Comparison of ENCODE assay signal across 23 mouse cellular contexts in genomic region chr1:184326191-184326590, GRCm38 (mm10).
A peak's percentile ranks its signal among the peaks of the same experiment; 100 is the strongest.
DNase-seq lines count a peak whose midpoint lies in the region; ATAC-seq and TF ChIP-seq lines count a peak whose summit lies in the region.
"Had no signal": no experiment of that assay in that cellular context is flagged by ENCODE, and none has a peak within 500 bp of the region (broad histone marks: within the 10 kb centered on the region; RNA-seq: fewer than 3 reads in every experiment).

No protein-coding gene starts in this region.

- intact Hi-C loops in left cerebral cortex, postnatal 4 days (cut with DNase I): no loop called here
- intact Hi-C loops in left cerebral cortex, postnatal 14 days (cut with DNase I): no loop called here

- H3K4me3 ChIP-seq in liver, postnatal 0 days (ENCODE audit: low read depth, low read length): no peak overlapping the region
- H3K4me3 ChIP-seq: embryonic facial prominence, embryonic 15.5 days; erythroblast, embryonic 14.5 days; forebrain, embryonic 10.5 days; heart, adult 2 months; heart, embryonic 12.5 days; hindbrain, embryonic 10.5 days; hindbrain, embryonic 15.5 days had no signal

- H3K4me2 ChIP-seq in liver, postnatal 0 days (ENCODE audit: low read depth, low read length): no peak overlapping the region
- H3K4me2 ChIP-seq: embryonic facial prominence, embryonic 15.5 days; heart, embryonic 12.5 days; hindbrain, embryonic 15.5 days had no signal

- peak; percentile 90 to 91 for DNase-seq in cerebellum, postnatal 10 days
- no peak for DNase-seq in cerebellum, adult 8-10 months
- peak; percentile 79 for DNase-seq in left cerebral cortex, postnatal 4 days
- no peak for DNase-seq in left cerebral cortex, postnatal 14 days (ENCODE audit: low spot score in 2 of 2)
- DNase-seq in cerebellum, postnatal 14 days: peak; percentile 85 to 87
- peak; percentile 19 to 26 for DNase-seq in cerebellum, postnatal 36 days
- DNase-seq in liver, postnatal 0 days: no peak
- DNase-seq: adrenal gland, adult 8-10 months; adrenal gland, postnatal 36 days; gastrocnemius, postnatal 10 days; heart, adult 2 months; kidney, adult 8-10 months had no signal

- H3K27ac ChIP-seq in liver, postnatal 0 days (ENCODE audit: low read depth): no peak overlapping the region
- H3K27ac ChIP-seq: embryonic facial prominence, embryonic 15.5 days; forebrain, embryonic 10.5 days; heart, adult 2 months; hindbrain, embryonic 10.5 days; hindbrain, embryonic 15.5 days had no signal

- 79% methylated on average over 3 of the region's 3 CpGs for WGBS in liver, postnatal 0 days (ENCODE audit: insufficient replicate concordance)

- TF ChIP-seq EP300 in liver, postnatal 0 days (IDR thresholded peaks at IDR 0.05; ENCODE audit: low read depth): no peak

- no peak overlapping the region for H3K9ac ChIP-seq in liver, postnatal 0 days (replicated peaks)
- H3K9ac ChIP-seq: embryonic facial prominence, embryonic 15.5 days; heart, embryonic 12.5 days; hindbrain, embryonic 15.5 days had no signal

- no peaks in the 10 kb centered on the region for H3K36me3 ChIP-seq in liver, postnatal 0 days (replicated peaks; ENCODE audit: insufficient read depth, low read length)
- H3K36me3 ChIP-seq: embryonic facial prominence, embryonic 15.5 days; forebrain, embryonic 10.5 days; G1E; heart, embryonic 12.5 days; hindbrain, embryonic 10.5 days; hindbrain, embryonic 15.5 days had no signal

- ATAC-seq in liver, postnatal 0 days: no peak
- ATAC-seq: CD4-positive, CD25-positive, alpha-beta regulatory T cell, adult 4 months; forebrain, embryonic 16.5 days; inflammation-experienced regulatory T-cells, adult 6 months; intestine, postnatal 0 days had no signal

- TF ChIP-seq CTCF in liver, postnatal 0 days (IDR thresholded peaks at IDR 0.05; ENCODE audit: low read depth): no peak

- H3K9me3 ChIP-seq in liver, postnatal 0 days (ENCODE audit: low read length): no peaks in the 10 kb centered on the region
- H3K9me3 ChIP-seq: embryonic facial prominence, embryonic 15.5 days; forebrain, embryonic 10.5 days; heart, embryonic 12.5 days; hindbrain, embryonic 10.5 days; hindbrain, embryonic 15.5 days had no signal

- no peaks in the 10 kb centered on the region for H3K4me1 ChIP-seq in liver, postnatal 0 days (ENCODE audit: insufficient read depth)
- H3K4me1 ChIP-seq: forebrain, embryonic 10.5 days; hindbrain, embryonic 10.5 days; hindbrain, embryonic 15.5 days had no signal

- no peaks in the 10 kb centered on the region for H3K27me3 ChIP-seq in liver, postnatal 0 days (ENCODE audit: insufficient read depth, low read length)
- H3K27me3 ChIP-seq: embryonic facial prominence, embryonic 15.5 days; heart, embryonic 12.5 days; hindbrain, embryonic 15.5 days had no signal

Comparison
In these comparisons a context has a peak if more than half of its experiments do, and no peak if none do; other contexts are left out.
1. DNase-seq: peak in cerebellum, postnatal 10 days (2 of 2), left cerebral cortex, postnatal 4 days (single experiment), cerebellum, postnatal 14 days (2 of 2) and cerebellum, postnatal 36 days (2 of 2); none in cerebellum, adult 8-10 months (single experiment), left cerebral cortex, postnatal 14 days (0 of 2) and liver, postnatal 0 days (single experiment).